In genomic region chr2:52894983-52895621, GRCm38 (mm10) we compare ENCODE assay signal across 8 mouse cellular contexts. TPM values are rescaled to one million over a fixed set of nuclear protein-coding genes. Genes with fewer than 3 reads are reported as not detected.
A peak's percentile ranks its signal among the peaks of the same experiment; 100 is the strongest.
DNase-seq lines count a peak whose midpoint lies in the region; ATAC-seq and TF ChIP-seq lines count a peak whose summit lies in the region.

No protein-coding gene starts in this region.

- no peak for TF ChIP-seq POLR2A in limb, embryonic 14.5 days (IDR thresholded peaks at IDR 0.05; ENCODE audit: borderline replicate concordance, extremely low read depth, insufficient read depth, insufficient read length)

- H3K4me2 ChIP-seq in hindbrain, postnatal 0 days (ENCODE audit: low read depth, low read length), result no peak overlapping the region
- H3K4me2 ChIP-seq in hindbrain, embryonic 11.5 days (replicated peaks; ENCODE audit: low read depth, low read length), result no peak overlapping the region
- no peak overlapping the region for H3K4me2 ChIP-seq in limb, embryonic 14.5 days (replicated peaks; ENCODE audit: low read depth, low read length, severe bottlenecking)

- 52% methylated on average over 6 of the region's 6 CpGs for WGBS in hindbrain, postnatal 0 days
- WGBS in hindbrain, embryonic 11.5 days, result 81% methylated on average over 6 of the region's 6 CpGs
- 44% methylated on average over 6 of the region's 6 CpGs for WGBS in heart, embryonic 10.5 days
- 55% methylated on average over 6 of the region's 6 CpGs for WGBS in limb, embryonic 14.5 days

- peak; percentile 43 for DNase-seq in hindbrain, postnatal 0 days (ENCODE audit: low spot score)
- DNase-seq in hindbrain, embryonic 11.5 days (ENCODE audit: low spot score), result no peak
- peak; percentile 95 for DNase-seq in adipocyte (ENCODE audit: low spot score)
- DNase-seq in heart, embryonic 10.5 days (ENCODE audit: low spot score), result peak; percentile 77
- DNase-seq in limb, embryonic 14.5 days (ENCODE audit: low spot score), result peak; percentile 52
- peak; percentile 29 to 65 for DNase-seq in urinary bladder, postnatal 36 days (ENCODE audit: low spot score in 2 of 2)
- DNase-seq in spleen, postnatal 4 days (ENCODE audit: low spot score in 2 of 2), result no peak
- DNase-seq in layer of hippocampus, adult 8-10 months (ENCODE audit: low spot score in 2 of 2), result no peak

- H3K4me1 ChIP-seq in hindbrain, postnatal 0 days (ENCODE audit: insufficient read depth, low read length), result peaks cover 5% of the 10 kb centered on the region; the same call in 1 of the 2 replicates
- no peaks in the 10 kb centered on the region for H3K4me1 ChIP-seq in hindbrain, embryonic 11.5 days (replicated peaks; ENCODE audit: control insufficient read depth, insufficient read depth, low read length)
- H3K4me1 ChIP-seq in heart, embryonic 10.5 days, result peaks cover 10% of the 10 kb centered on the region
- peaks cover 29% of the 10 kb centered on the region for H3K4me1 ChIP-seq in limb, embryonic 14.5 days (ENCODE audit: control insufficient read depth, insufficient read depth, low read length)

- TF ChIP-seq CTCF in hindbrain, postnatal 0 days (IDR thresholded peaks at IDR 0.05; ENCODE audit: low read depth), result no peak

- H3K9me3 ChIP-seq in hindbrain, postnatal 0 days (ENCODE audit: low read length), result no peaks in the 10 kb centered on the region
- H3K9me3 ChIP-seq in hindbrain, embryonic 11.5 days (ENCODE audit: control insufficient read depth, low read length), result no peaks in the 10 kb centered on the region
- H3K9me3 ChIP-seq in heart, embryonic 10.5 days, result no peaks in the 10 kb centered on the region
- H3K9me3 ChIP-seq in limb, embryonic 14.5 days (ENCODE audit: control insufficient read depth, low read length), result no peaks in the 10 kb centered on the region

- ATAC-seq in hindbrain, postnatal 0 days, result peak; percentile 52
- no peak for ATAC-seq in hindbrain, embryonic 11.5 days (ENCODE audit: low FRiP score)
- ATAC-seq in limb, embryonic 14.5 days (ENCODE audit: low FRiP score, low read depth), result 0 out of 2 replicates have a peak, but pooled peaks have one; percentile 44

- no peak overlapping the region for H3K9ac ChIP-seq in hindbrain, postnatal 0 days (replicated peaks; ENCODE audit: low read length)
- H3K9ac ChIP-seq in hindbrain, embryonic 11.5 days (ENCODE audit: low read depth, low read length), result no peak overlapping the region
- H3K9ac ChIP-seq in limb, embryonic 14.5 days (ENCODE audit: low read depth, low read length, severe bottlenecking), result no peak overlapping the region

- H3K36me3 ChIP-seq in hindbrain, postnatal 0 days (ENCODE audit: insufficient read depth, low read length), result no peaks in the 10 kb centered on the region
- H3K36me3 ChIP-seq in hindbrain, embryonic 11.5 days (ENCODE audit: control insufficient read depth, insufficient read depth, low read length), result no peaks in the 10 kb centered on the region
- H3K36me3 ChIP-seq in heart, embryonic 10.5 days, result no peaks in the 10 kb centered on the region
- no peaks in the 10 kb centered on the region for H3K36me3 ChIP-seq in limb, embryonic 14.5 days (ENCODE audit: control insufficient read depth, insufficient read depth, low read length)

- H3K4me3 ChIP-seq in hindbrain, postnatal 0 days (ENCODE audit: low read length), result no peak overlapping the region
- H3K4me3 ChIP-seq in hindbrain, embryonic 11.5 days (ENCODE audit: low read depth, low read length), result no peak overlapping the region
- H3K4me3 ChIP-seq in heart, embryonic 10.5 days, result no peak overlapping the region
- H3K4me3 ChIP-seq in limb, embryonic 14.5 days (replicated peaks; ENCODE audit: low read length), result no peak overlapping the region

- no peaks in the 10 kb centered on the region for H3K27me3 ChIP-seq in hindbrain, postnatal 0 days (ENCODE audit: insufficient read depth, low read length)
- H3K27me3 ChIP-seq in hindbrain, embryonic 11.5 days (ENCODE audit: control insufficient read depth, insufficient read depth, low read length), result no peaks in the 10 kb centered on the region
- peaks cover 8% of the 10 kb centered on the region for H3K27me3 ChIP-seq in heart, embryonic 10.5 days (ENCODE audit: insufficient read depth, poor library complexity, severe bottlenecking)
- no peaks in the 10 kb centered on the region for H3K27me3 ChIP-seq in limb, embryonic 14.5 days (ENCODE audit: control insufficient read depth, insufficient read depth, low read length)

- H3K27ac ChIP-seq in hindbrain, postnatal 0 days, result no peak overlapping the region
- H3K27ac ChIP-seq in hindbrain, embryonic 11.5 days (ENCODE audit: low read depth, low read length), result no peak overlapping the region
- no peak overlapping the region for H3K27ac ChIP-seq in heart, embryonic 10.5 days
- H3K27ac ChIP-seq in limb, embryonic 14.5 days (replicated peaks; ENCODE audit: low read depth, low read length), result no peak overlapping the region

RNA-seq across cellular contexts. Expression of gene Fmnl2, which starts 37.4 kb away (rescaled TPM):
- 25.2 and 27.6 TPM in 2 replicates for total RNA-seq in hindbrain, postnatal 0 days (2014; rRNA removed)
- polyA plus RNA-seq in hindbrain, postnatal 0 days (2015; fragmentation: Nextera tagmentation; extraction: Ambion mirVana), result 9.3 and 9.9 TPM in 2 replicates
- polyA plus RNA-seq in hindbrain, embryonic 11.5 days (2014; fragmentation: Nextera tagmentation; extraction: Ambion mirVana), result 10.1 and 19.5 TPM in 2 replicates
- 1.0 and 2.5 TPM in 2 replicates for polyA plus RNA-seq in heart, embryonic 10.5 days (2016; fragmentation: Nextera tagmentation; extraction: Ambion mirVana)
- 26.4 and 27.2 TPM in 2 replicates for polyA plus RNA-seq in limb, embryonic 14.5 days (2012; rRNA removed)
- 12.6 and 13.6 TPM in 2 replicates for polyA plus RNA-seq in limb, embryonic 14.5 days (2014; fragmentation: Nextera tagmentation; extraction: Ambion mirVana)
- 10 to 100 TPM; 43.9 to 45.7 (median 44.3) TPM for total RNA-seq in layer of hippocampus, adult 8-10 months (2022)

Comparison
In these comparisons a context has a peak if more than half of its experiments do, and no peak if none do; other contexts are left out.
1. DNase-seq: peak in hindbrain, postnatal 0 days (single experiment), adipocyte (single experiment), heart, embryonic 10.5 days (single experiment), limb, embryonic 14.5 days (single experiment) and urinary bladder, postnatal 36 days (2 of 2); none in hindbrain, embryonic 11.5 days (single experiment), spleen, postnatal 4 days (0 of 2) and layer of hippocampus, adult 8-10 months (0 of 2).